Mouse (Mus musculus) bone marrow macrophage, adult 2 months (primary cell): ENCODE measurements around the gene Lurap1l. TPM values are rescaled to one million over a fixed set of nuclear protein-coding genes. Genes with fewer than 3 reads are reported as not detected.

Experiments used
- H3K27ac ChIP-seq: 2 replicates; pipeline ENCODE4 v1.5.1; 2012; ENCODE audit warnings: low read depth, low read length; ENCODE audit not compliant: insufficient read depth
- H3K4me1 ChIP-seq: 2 replicates; pipeline ENCODE4 v1.6.1; 2012; ENCODE audit warnings: low read length; ENCODE audit not compliant: control insufficient read depth, insufficient read depth
- H3K4me3 ChIP-seq: 2 replicates; pipeline ENCODE4 v1.5.1; 2012; ENCODE audit warnings: mild to moderate bottlenecking, low read length, moderate library complexity; ENCODE audit not compliant: insufficient read depth
- CTCF ChIP-seq: IDR thresholded peaks from 2 replicates; pipeline ENCODE4 v1.5.1; 2012; ENCODE audit warnings: low read depth, mild to moderate bottlenecking, low read length, moderate library complexity
- POLR2A ChIP-seq: IDR thresholded peaks from 2 replicates; pipeline ENCODE4 v1.6.1; 2012; ENCODE audit warnings: mild to moderate bottlenecking, low read depth, low read length, borderline replicate concordance
- polyA plus RNA-seq: library from polyadenylated mRNA; stranded (reverse); fragments of >200 nt; gene quantifications from 2 replicates; pipeline ENCODE4 v1.2.4, GENCODE M21; 2012; ENCODE audit not compliant: missing spikeins, insufficient read depth, insufficient read length

Lurap1l gene
- polyA plus RNA-seq, 1 experiment, result 0.29 TPM

GRCm38 (mm10) chr4:80934749-80935148 lies 24.3 kb downstream of the Lurap1l start:
- no peak overlapping the region for H3K4me3 ChIP-seq
- TF ChIP-seq POLR2A, result no peak
- no peak for TF ChIP-seq CTCF
- no peaks in the 10 kb centered on the region for H3K4me1 ChIP-seq
- no peak overlapping the region for H3K27ac ChIP-seq

GRCm38 (mm10) chr4:80939115-80939514 lies 28.7 kb downstream of the Lurap1l start:
- Histone ChIP-seq H3K27ac (no peak overlapping the region), H3K4me1 (no peaks in the 10 kb centered on the region), H3K4me3 (no peak overlapping the region)
- no peak for TF ChIP-seq CTCF
- no peak for TF ChIP-seq POLR2A

- Histone ChIP-seq H3K4me1 (no peaks in the 10 kb centered on the region), H3K27ac (no peak overlapping the region), H3K4me3 (no peak overlapping the region)
- TF ChIP-seq POLR2A (no peak), CTCF (no peak)
Measured at GRCm38 (mm10) chr4:80940946-80941345, 30.5 kb downstream of the Lurap1l start.

- no peak for TF ChIP-seq POLR2A
- TF ChIP-seq CTCF, result no peak
- no peaks in the 10 kb centered on the region for H3K4me1 ChIP-seq
- no peak overlapping the region for H3K4me3 ChIP-seq
- no peak overlapping the region for H3K27ac ChIP-seq
Measured at GRCm38 (mm10) chr4:80941978-80942377, 31.5 kb downstream of the Lurap1l start.

GRCm38 (mm10) chr4:80944605-80945004 lies 34.2 kb downstream of the Lurap1l start:
- no peak overlapping the region for H3K27ac ChIP-seq
- no peak overlapping the region for H3K4me3 ChIP-seq
- no peaks in the 10 kb centered on the region for H3K4me1 ChIP-seq
- TF ChIP-seq CTCF (no peak), POLR2A (no peak)

- no peaks in the 10 kb centered on the region for H3K4me1 ChIP-seq
- H3K27ac ChIP-seq, result no peak overlapping the region
- H3K4me3 ChIP-seq, result no peak overlapping the region
- no peak for TF ChIP-seq CTCF
Measured at GRCm38 (mm10) chr4:80949110-80949509, 38.7 kb downstream of the Lurap1l start.

- H3K4me3 ChIP-seq, result no peak overlapping the region
- TF ChIP-seq CTCF (no peak), POLR2A (no peak)
- no peak overlapping the region for H3K27ac ChIP-seq
- H3K4me1 ChIP-seq, result no peaks in the 10 kb centered on the region
Measured at GRCm38 (mm10) chr4:80949720-80950119, 39.3 kb downstream of the Lurap1l start.

GRCm38 (mm10) chr4:80950280-80950781 lies 39.9 kb downstream of the Lurap1l start:
- no peak overlapping the region for H3K27ac ChIP-seq
- no peaks in the 10 kb centered on the region for H3K4me1 ChIP-seq
- H3K4me3 ChIP-seq, result no peak overlapping the region
- TF ChIP-seq CTCF (no peak), POLR2A (no peak)

- Histone ChIP-seq H3K27ac (no peak overlapping the region), H3K4me1 (no peaks in the 10 kb centered on the region), H3K4me3 (no peak overlapping the region)
- TF ChIP-seq POLR2A (no peak), CTCF (no peak)
Measured at GRCm38 (mm10) chr4:80952653-80953052, 42.2 kb downstream of the Lurap1l start.

GRCm38 (mm10) chr4:80955942-80956341 lies 45.5 kb downstream of the Lurap1l start:
- TF ChIP-seq POLR2A (no peak), CTCF (no peak)
- Histone ChIP-seq H3K4me3 (no peak overlapping the region), H3K4me1 (no peaks in the 10 kb centered on the region), H3K27ac (no peak overlapping the region)

GRCm38 (mm10) chr4:80967526-80967925 lies 57.1 kb downstream of the Lurap1l start:
- Histone ChIP-seq H3K27ac (no peak overlapping the region), H3K4me1 (no peaks in the 10 kb centered on the region), H3K4me3 (no peak overlapping the region)
- TF ChIP-seq POLR2A, result no peak
- TF ChIP-seq CTCF, result no peak
